In the genomic region with DNA sequence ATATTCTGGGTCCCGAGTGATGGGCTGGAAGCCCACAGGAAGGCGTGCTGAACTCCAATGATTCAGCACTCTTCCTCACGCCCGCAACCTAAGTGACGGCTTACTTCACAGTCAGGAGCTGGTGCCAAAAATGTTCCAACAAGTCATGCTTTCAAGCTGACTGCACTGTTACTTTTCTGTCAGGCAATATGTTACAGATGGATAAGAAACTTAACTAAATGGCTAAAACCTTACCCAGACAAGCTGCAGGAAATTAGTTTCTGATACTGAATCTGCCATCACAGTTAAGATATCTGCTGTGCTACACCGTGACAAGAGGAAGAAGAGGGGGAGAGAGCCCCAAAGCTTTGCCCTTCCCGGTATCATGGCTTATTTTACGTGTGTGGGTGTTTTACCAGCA, we compare ENCODE assay signal across 13 mouse cellular contexts. TPM values are rescaled to one million over a fixed set of nuclear protein-coding genes. Genes with fewer than 3 reads are reported as not detected.
DNase-seq lines count a peak whose midpoint lies in the region; ATAC-seq and TF ChIP-seq lines count a peak whose summit lies in the region.
"Had no signal": no experiment of that assay in that cellular context is flagged by ENCODE, and none has a peak within 500 bp of the region (broad histone marks: within the 10 kb centered on the region; RNA-seq: fewer than 3 reads in every experiment).

No protein-coding gene starts in this region.

- TF ChIP-seq POLR2A in brain, embryonic 14.5 days (IDR thresholded peaks at IDR 0.05; ENCODE audit: borderline replicate concordance, extremely low read depth, insufficient read depth, insufficient read length, poor library complexity, severe bottlenecking) = no peak

- ATAC-seq in hematopoietic stem cell, adult 5-6 weeks (replicated peaks in 1 of 2; ENCODE audit: insufficient read depth in 1 of 2, low FRiP score in 2 of 2, low TSS enrichment in 1 of 2, low read depth in 1 of 2, poor library complexity in 2 of 2, severe bottlenecking in 2 of 2) = peak; percentile 69 to 88
- ATAC-seq in megakaryocyte progenitor cell, adult 5-6 weeks (replicated peaks; ENCODE audit: poor library complexity) = peak; percentile 93
- no peak for ATAC-seq in granulocyte monocyte progenitor cell, adult 5-6 weeks (replicated peaks; ENCODE audit: poor library complexity, severe bottlenecking)

- peak; percentile 57 for DNase-seq in right cerebral cortex, adult 18-20 months
- no peak for DNase-seq in right cerebral cortex, postnatal 25 days
- peak; percentile 43 for DNase-seq in brain, embryonic 14.5 days (ENCODE audit: low read depth)
- no peak for DNase-seq in ovary, adult 18-20 months (ENCODE audit: low spot score)
- DNase-seq in urinary bladder, postnatal 25 days (ENCODE audit: low spot score) = no peak
- DNase-seq: adrenal gland, postnatal 25 days; cerebellum, adult 8-10 months; kidney, adult 11 months; lung, adult 2 months; thymus, postnatal 25 days had no signal

- TF ChIP-seq CTCF in brain, embryonic 14.5 days (IDR thresholded peaks at IDR 0.05; ENCODE audit: borderline replicate concordance, extremely low read depth, insufficient read depth, insufficient read length) = no peak

RNA-seq across cellular contexts. Expression of gene Rpa1, which starts 34.3 kb away (rescaled TPM):
- 49.2 and 53.3 TPM in 2 replicates for polyA plus RNA-seq in brain, embryonic 14.5 days (2012; rRNA removed)
- 144 and 160 TPM in 2 replicates for total RNA-seq in hematopoietic stem cell, adult 5-6 weeks (2017)
- total RNA-seq in megakaryocyte progenitor cell, adult 5-6 weeks (2015) = 50.1 and 53.0 TPM in 2 replicates
- 176 and 178 TPM in 2 replicates for total RNA-seq in megakaryocyte progenitor cell, adult 5-6 weeks (2017)
- total RNA-seq in granulocyte monocyte progenitor cell, adult 5-6 weeks (2014; fragmentation: Nextera tagmentation) = 86.4 and 106 TPM in 2 replicates
- total RNA-seq in granulocyte monocyte progenitor cell, adult 5-6 weeks (2017) = 200 and 207 TPM in 2 replicates

RNA-seq across cellular contexts. Expression of gene Smyd4, which starts 34.4 kb away (rescaled TPM):
- polyA plus RNA-seq in brain, embryonic 14.5 days (2012; rRNA removed) = 9.0 and 9.9 TPM in 2 replicates
- total RNA-seq in hematopoietic stem cell, adult 5-6 weeks (2017) = 13.0 and 22.1 TPM in 2 replicates
- 2.2 and 5.1 TPM in 2 replicates for total RNA-seq in megakaryocyte progenitor cell, adult 5-6 weeks (2015)
- total RNA-seq in megakaryocyte progenitor cell, adult 5-6 weeks (2017) = 13.9 and 21.9 TPM in 2 replicates
- 11.7 and 12.6 TPM in 2 replicates for total RNA-seq in granulocyte monocyte progenitor cell, adult 5-6 weeks (2014; fragmentation: Nextera tagmentation)
- 11.2 and 12.3 TPM in 2 replicates for total RNA-seq in granulocyte monocyte progenitor cell, adult 5-6 weeks (2017)

Comparison
In these comparisons a context has a peak if more than half of its experiments do, and no peak if none do; other contexts are left out.
1. DNase-seq: peak in right cerebral cortex, adult 18-20 months (single experiment) and brain, embryonic 14.5 days (single experiment); none in right cerebral cortex, postnatal 25 days (single experiment), ovary, adult 18-20 months (single experiment) and urinary bladder, postnatal 25 days (single experiment).